Comparison of ENCODE assay signal across 8 mouse cellular contexts in the genomic region with DNA sequence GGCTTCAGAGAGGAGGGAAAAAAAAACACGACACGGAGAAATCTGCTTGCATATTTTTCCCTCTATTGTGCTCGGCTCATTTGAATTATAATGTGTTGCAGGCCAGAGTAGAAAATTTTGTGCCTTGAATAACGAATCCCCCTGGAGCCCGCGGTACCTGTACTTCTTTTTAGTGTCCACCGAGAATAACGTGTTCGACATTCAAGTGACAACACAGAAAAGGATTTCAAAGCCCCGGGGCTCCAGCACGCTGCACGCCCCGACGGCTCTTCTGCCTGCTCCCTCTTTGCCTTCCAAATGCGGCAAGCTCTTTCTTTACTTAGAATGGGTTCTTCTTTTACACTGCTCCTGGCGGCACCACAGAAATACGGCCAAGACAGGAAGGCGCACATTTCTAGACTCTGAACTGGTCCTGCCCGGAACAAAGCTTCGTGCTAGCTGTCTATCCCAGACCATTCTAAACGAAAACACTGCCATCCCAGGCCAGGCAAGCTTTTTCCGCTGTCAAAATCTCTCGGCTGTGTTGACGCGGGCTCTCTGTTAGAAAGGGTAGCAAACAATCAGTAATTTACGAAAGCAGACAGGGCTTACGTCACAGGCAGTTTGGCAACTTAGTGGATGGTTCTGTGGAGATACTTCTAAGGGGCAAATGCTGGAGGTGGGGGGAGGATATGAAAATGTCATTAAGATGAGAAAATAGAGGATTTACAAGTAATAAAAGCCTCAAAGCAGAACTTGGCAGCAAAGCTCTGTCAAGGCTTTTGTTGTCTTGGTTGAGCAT.
DNase-seq lines count a peak whose midpoint lies in the region; ATAC-seq and TF ChIP-seq lines count a peak whose summit lies in the region.

No protein-coding gene starts in this region.

- no peak for ATAC-seq in embryonic facial prominence, embryonic 15.5 days (ENCODE audit: insufficient number of reproducible peaks, low FRiP score, low TSS enrichment, low read depth)
- peak; percentile 16; the same call in 1 of the 2 replicates for ATAC-seq in neural tube, embryonic 15.5 days (ENCODE audit: low FRiP score)

- no peaks in the 10 kb centered on the region for H3K9me3 ChIP-seq in embryonic facial prominence, embryonic 15.5 days (replicated peaks)
- no peaks in the 10 kb centered on the region for H3K9me3 ChIP-seq in hindbrain, embryonic 10.5 days
- H3K9me3 ChIP-seq in neural tube, embryonic 15.5 days (replicated peaks): no peaks in the 10 kb centered on the region

- TF ChIP-seq CTCF in lung, adult 2 months (IDR thresholded peaks at IDR 0.05; ENCODE audit: insufficient read depth, low read length): no peak

- peaks cover 18% of the 10 kb centered on the region for H3K27me3 ChIP-seq in embryonic facial prominence, embryonic 15.5 days
- H3K27me3 ChIP-seq in hindbrain, embryonic 10.5 days (ENCODE audit: insufficient read depth, poor library complexity, severe bottlenecking): peaks cover 49% of the 10 kb centered on the region
- H3K27me3 ChIP-seq in neural tube, embryonic 15.5 days (replicated peaks): peaks cover 6% of the 10 kb centered on the region

- peak; percentile 4 to 18 for DNase-seq in urinary bladder, adult 18-20 months (ENCODE audit: low spot score in 2 of 2)
- DNase-seq in urinary bladder, postnatal 4 days (ENCODE audit: low spot score in 2 of 2): no peak
- peak; percentile 64 for DNase-seq in hindbrain, embryonic 10.5 days (ENCODE audit: low spot score)
- peak; percentile 11 to 33 for DNase-seq in layer of hippocampus, adult 8-10 months (ENCODE audit: low spot score in 2 of 2)
- DNase-seq in lung, adult 2 months: peak; percentile 49
- no peak for DNase-seq in spleen, postnatal 4 days (ENCODE audit: low spot score in 2 of 2)

- no peaks in the 10 kb centered on the region for H3K36me3 ChIP-seq in embryonic facial prominence, embryonic 15.5 days
- no peaks in the 10 kb centered on the region for H3K36me3 ChIP-seq in hindbrain, embryonic 10.5 days
- H3K36me3 ChIP-seq in neural tube, embryonic 15.5 days: no peaks in the 10 kb centered on the region

- WGBS in embryonic facial prominence, embryonic 15.5 days: 4% methylated on average over 27 of the region's 27 CpGs
- 2% methylated on average over 27 of the region's 27 CpGs for WGBS in hindbrain, embryonic 10.5 days
- WGBS in lung, adult 2 months: 6% methylated on average over 27 of the region's 27 CpGs
- WGBS in neural tube, embryonic 15.5 days: 2% methylated on average over 27 of the region's 27 CpGs

- H3K27ac ChIP-seq in embryonic facial prominence, embryonic 15.5 days (replicated peaks): no peak overlapping the region
- H3K27ac ChIP-seq in hindbrain, embryonic 10.5 days: peak overlapping the region; percentile 87
- peak overlapping the region; percentile 69 for H3K27ac ChIP-seq in neural tube, embryonic 15.5 days (replicated peaks)

- H3K4me3 ChIP-seq in embryonic facial prominence, embryonic 15.5 days (replicated peaks): peak overlapping the region; percentile 42
- peak overlapping the region; percentile 56 for H3K4me3 ChIP-seq in hindbrain, embryonic 10.5 days
- peak overlapping the region; percentile 15 for H3K4me3 ChIP-seq in lung, adult 2 months (replicated peaks; ENCODE audit: extremely low read depth, low read depth, low read length)
- peak overlapping the region; percentile 39 for H3K4me3 ChIP-seq in neural tube, embryonic 15.5 days (replicated peaks)

- H3K4me1 ChIP-seq in embryonic facial prominence, embryonic 15.5 days: peaks cover 18% of the 10 kb centered on the region
- peaks cover 48% of the 10 kb centered on the region for H3K4me1 ChIP-seq in hindbrain, embryonic 10.5 days (replicated peaks)
- H3K4me1 ChIP-seq in lung, adult 2 months (ENCODE audit: control insufficient read depth, insufficient read depth, low read length): no peaks in the 10 kb centered on the region
- peaks cover 21% of the 10 kb centered on the region for H3K4me1 ChIP-seq in neural tube, embryonic 15.5 days

- no peak overlapping the region for H3K9ac ChIP-seq in embryonic facial prominence, embryonic 15.5 days
- peak overlapping the region; percentile 46 for H3K9ac ChIP-seq in neural tube, embryonic 15.5 days (replicated peaks)

- H3K4me2 ChIP-seq in embryonic facial prominence, embryonic 15.5 days (replicated peaks): peak overlapping the region; percentile 72
- peak overlapping the region; percentile 65 for H3K4me2 ChIP-seq in neural tube, embryonic 15.5 days

- TF ChIP-seq POLR2A in lung, adult 2 months (IDR thresholded peaks at IDR 0.05; ENCODE audit: borderline replicate concordance, extremely low read depth, low read depth, low read length): no peak

Comparison
In these comparisons a context has a peak if more than half of its experiments do, and no peak if none do; other contexts are left out.
1. DNase-seq: peak in urinary bladder, adult 18-20 months (2 of 2), hindbrain, embryonic 10.5 days (single experiment), layer of hippocampus, adult 8-10 months (2 of 2) and lung, adult 2 months (single experiment); none in urinary bladder, postnatal 4 days (0 of 2) and spleen, postnatal 4 days (0 of 2).
2. Peak in every context shown above with its lines, with median percentiles within 50 percentile points of each other: H3K4me3 ChIP-seq.